Mouse (Mus musculus) MEL (cell line): ENCODE measurements around the gene Spout1. TPM values are rescaled to one million over a fixed set of nuclear protein-coding genes. Genes with fewer than 3 reads are reported as not detected.

ENCODE experiments used
- DNase-seq: peaks from one replicate; pipeline ENCODE4 v3.0.0; 2011; ENCODE audit warnings: low read depth, low spot score
- H3K27ac ChIP-seq: 2 replicates; pipeline ENCODE4 v1.5.1; 2012; ENCODE audit warnings: low read depth, mild to moderate bottlenecking, control low read depth, low read length, moderate library complexity; ENCODE audit not compliant: control insufficient read depth
- H3K27me3 ChIP-seq, 2 experiments: fragments of 150-350 bp in 1 of 2; sonication (generic) in 1 of 2; 2 replicates each; pipeline ENCODE4 v1.6.1; 2012; ENCODE audit warnings: low read length in 2 of 2, mild to moderate bottlenecking in 2 of 2, improper control_type of control experiment in 1 of 2, moderate library complexity in 1 of 2; ENCODE audit not compliant: insufficient read depth in 2 of 2, control insufficient read depth in 1 of 2
- H3K36me3 ChIP-seq, 2 experiments: 2 replicates each; pipeline ENCODE4 v1.6.1; 2012 to 2014; ENCODE audit warnings: low read length in 2 of 2, improper control_type of control experiment in 1 of 2, inconsistent platforms in 1 of 2, mild to moderate bottlenecking in 1 of 2; ENCODE audit not compliant: insufficient read depth in 2 of 2, control insufficient read depth in 1 of 2
- H3K4me1 ChIP-seq, 2 experiments: fragments of 150-350 bp in 1 of 2; sonication (generic) in 1 of 2; 2 replicates each; pipeline ENCODE4 v1.6.1; 2012; ENCODE audit warnings: low read length in 2 of 2, improper control_type of control experiment in 1 of 2, mild to moderate bottlenecking in 1 of 2; ENCODE audit not compliant: insufficient read depth in 2 of 2, control insufficient read depth in 1 of 2
- H3K4me3 ChIP-seq, 2 experiments: fragments of 150-350 bp in 1 of 2; sonication (generic) in 1 of 2; 2 replicates each; pipeline ENCODE4 v1.5.1; 2012; ENCODE audit warnings: low read depth in 2 of 2, low read length in 2 of 2, mild to moderate bottlenecking in 2 of 2, moderate library complexity in 2 of 2, control low read depth in 1 of 2, improper control_type of control experiment in 1 of 2; ENCODE audit not compliant: control insufficient read depth in 1 of 2, insufficient read depth in 1 of 2
- H3K79me2 ChIP-seq: 2 replicates; pipeline ENCODE4 v1.6.1; 2012; ENCODE audit warnings: mild to moderate bottlenecking, low read length, moderate library complexity; ENCODE audit not compliant: control insufficient read depth, poor library complexity, insufficient read depth
- H3K9ac ChIP-seq: 2 replicates; pipeline ENCODE4 v1.6.1; 2012; ENCODE audit warnings: low read depth, mild to moderate bottlenecking, control low read depth, low read length, moderate library complexity; ENCODE audit not compliant: control insufficient read depth, poor library complexity, severe bottlenecking
- H3K9me3 ChIP-seq: fragments of 150-350 bp; sonication (generic); replicated peaks from 2 replicates; pipeline ENCODE4 v1.6.1; 2012; ENCODE audit warnings: mild to moderate bottlenecking, low read length, improper control_type of control experiment, moderate library complexity; ENCODE audit not compliant: insufficient read depth
- BHLHE40 ChIP-seq: IDR thresholded peaks from 2 replicates; pipeline ENCODE4 v1.6.1; 2012; ENCODE audit warnings: low read depth, mild to moderate bottlenecking, inconsistent platforms, low read length, improper control_type of control experiment, borderline replicate concordance
- CHD2 ChIP-seq: IDR thresholded peaks from 2 replicates; pipeline ENCODE4 v1.6.1; 2011; ENCODE audit warnings: low read length, improper control_type of control experiment
- E2F4 ChIP-seq: IDR thresholded peaks from 2 replicates; pipeline ENCODE4 v1.6.1; 2011; ENCODE audit warnings: low read depth, low read length, improper control_type of control experiment, borderline replicate concordance
- ELF1 ChIP-seq: IDR thresholded peaks from 2 replicates; pipeline ENCODE4 v1.6.1; 2014; ENCODE audit warnings: low read depth, mild to moderate bottlenecking, inconsistent platforms, low read length, improper control_type of control experiment, moderate library complexity
- EP300 ChIP-seq, 2 experiments: IDR thresholded peaks; 2 replicates each; pipeline ENCODE4 v1.6.1; 2011; ENCODE audit warnings: improper control_type of control experiment in 2 of 2, low read length in 2 of 2, low read depth in 1 of 2, mild to moderate bottlenecking in 1 of 2
- ETS1 ChIP-seq: IDR thresholded peaks from 2 replicates; pipeline ENCODE4 v1.6.1; 2012; ENCODE audit warnings: low read depth, mild to moderate bottlenecking, inconsistent platforms, low read length, improper control_type of control experiment, moderate library complexity
- GABPA ChIP-seq: IDR thresholded peaks from 2 replicates; pipeline ENCODE4 v1.6.1; 2012; ENCODE audit warnings: low read depth, mild to moderate bottlenecking, inconsistent platforms, low read length, improper control_type of control experiment, moderate library complexity
- GATA1 ChIP-seq: IDR thresholded peaks from 2 replicates; pipeline ENCODE4 v1.6.1; 2011; ENCODE audit warnings: low read depth, low read length, improper control_type of control experiment
- HCFC1 ChIP-seq: IDR thresholded peaks from 2 replicates; pipeline ENCODE4 v1.6.1; 2012; ENCODE audit warnings: low read depth, mild to moderate bottlenecking, inconsistent platforms, low read length, improper control_type of control experiment, moderate library complexity
- KAT2A ChIP-seq: conservative IDR thresholded peaks from 2 replicates; pipeline ENCODE4 v1.6.1; 2012; ENCODE audit warnings: low read depth, low read length, improper control_type of control experiment, inconsistent platforms
- MAX ChIP-seq: IDR thresholded peaks from 2 replicates; pipeline ENCODE4 v1.6.1; 2011; ENCODE audit warnings: low read length, improper control_type of control experiment
- MAZ ChIP-seq: IDR thresholded peaks from 2 replicates; pipeline ENCODE4 v1.6.1; 2012; ENCODE audit warnings: low read depth, mild to moderate bottlenecking, inconsistent platforms, low read length, improper control_type of control experiment
- MXI1 ChIP-seq: IDR thresholded peaks from 2 replicates; pipeline ENCODE4 v1.6.1; 2011; ENCODE audit warnings: mild to moderate bottlenecking, low read depth, low read length, improper control_type of control experiment
- MYB ChIP-seq: IDR thresholded peaks from 2 replicates; pipeline ENCODE4 v1.6.1; 2011; ENCODE audit warnings: mild to moderate bottlenecking, low read depth, low read length, improper control_type of control experiment
- MYC ChIP-seq: IDR thresholded peaks from 2 replicates; pipeline ENCODE4 v1.6.1; 2011; ENCODE audit warnings: low read depth, mild to moderate bottlenecking, low read length, improper control_type of control experiment, moderate library complexity
- NELFE ChIP-seq: IDR thresholded peaks from 2 replicates; pipeline ENCODE4 v1.6.1; 2011; ENCODE audit warnings: low read depth, low read length, improper control_type of control experiment
- NRF1 ChIP-seq: IDR thresholded peaks from 2 replicates; pipeline ENCODE4 v1.6.1; 2014; ENCODE audit warnings: low read depth, mild to moderate bottlenecking, inconsistent platforms, low read length, improper control_type of control experiment, moderate library complexity; ENCODE audit not compliant: poor library complexity, insufficient read depth, severe bottlenecking
- POLR2A ChIP-seq, 2 experiments: IDR thresholded peaks; 2 replicates each; pipeline ENCODE4 v1.6.1; 2011 to 2012; ENCODE audit warnings: low read length in 2 of 2, mild to moderate bottlenecking in 2 of 2, control low read depth in 1 of 2, improper control_type of control experiment in 1 of 2, low read depth in 1 of 2, moderate library complexity in 1 of 2; ENCODE audit not compliant: control insufficient read depth in 1 of 2, insufficient read depth in 1 of 2, poor library complexity in 1 of 2
- POLR2AphosphoS2 ChIP-seq: IDR thresholded peaks from 2 replicates; pipeline ENCODE4 v1.6.1; 2011; ENCODE audit warnings: low read length, improper control_type of control experiment
- POLR2AphosphoS5 ChIP-seq: IDR thresholded peaks from 2 replicates; pipeline ENCODE4 v1.6.1; 2012; ENCODE audit warnings: low read depth, borderline replicate concordance, mild to moderate bottlenecking, inconsistent platforms, low read length, moderate library complexity, mixed read lengths
- SIN3A ChIP-seq: IDR thresholded peaks from 2 replicates; pipeline ENCODE4 v1.6.1; 2012; ENCODE audit warnings: low read length, improper control_type of control experiment, inconsistent platforms
- TBP ChIP-seq: IDR thresholded peaks from 2 replicates; pipeline ENCODE4 v1.8.0; 2011; ENCODE audit warnings: low read depth, low read length, improper control_type of control experiment
- TCF12 ChIP-seq: IDR thresholded peaks from 2 replicates; pipeline ENCODE4 v1.6.1; 2014; ENCODE audit warnings: low read depth, mild to moderate bottlenecking, inconsistent platforms, low read length, improper control_type of control experiment, moderate library complexity
- USF1 ChIP-seq: IDR thresholded peaks from 2 replicates; pipeline ENCODE4 v1.6.1; 2014; ENCODE audit warnings: low read depth, mild to moderate bottlenecking, inconsistent platforms, low read length, improper control_type of control experiment, moderate library complexity
- USF2 ChIP-seq, 2 experiments: IDR thresholded peaks; 2 replicates each; pipeline ENCODE4 v1.6.1; 2011 to 2012; ENCODE audit warnings: improper control_type of control experiment in 2 of 2, low read length in 2 of 2, borderline replicate concordance in 1 of 2, inconsistent platforms in 1 of 2, low read depth in 1 of 2, mild to moderate bottlenecking in 1 of 2; ENCODE audit not compliant: insufficient read depth in 1 of 2
- ZMIZ1 ChIP-seq: IDR thresholded peaks from 2 replicates; pipeline ENCODE4 v1.6.1; 2012; ENCODE audit warnings: low read depth, mild to moderate bottlenecking, inconsistent platforms, low read length, improper control_type of control experiment, moderate library complexity
- ZNF384 ChIP-seq: IDR thresholded peaks from 2 replicates; pipeline ENCODE4 v1.6.1; 2012; ENCODE audit warnings: low read depth, mild to moderate bottlenecking, inconsistent platforms, low read length, improper control_type of control experiment
- polyA plus RNA-seq, 2 experiments: library from polyadenylated mRNA; stranded (reverse) in 1 of 2; unstranded in 1 of 2; fragments of >175 nt in 1 of 2; fragments of >200 nt in 1 of 2; gene quantifications; 2 replicates each; pipeline versions ENCODE4 v1.2.1 to v1.2.4; 2012; ENCODE audit warnings: low replicate concordance in 2 of 2, low read depth in 1 of 2; ENCODE audit not compliant: insufficient read length in 2 of 2, insufficient read depth in 1 of 2, missing spikeins in 1 of 2
- total RNA-seq: library from RNA; depleted of rRNA; stranded (reverse); fragments of 300-350 nt; gene quantifications from 2 replicates; pipeline ENCODE4 v1.2.3, GENCODE M21; 2012

Gene Spout1
- total and polyA plus RNA-seq, 3 experiments, result 83.6 to 220 (median 103) TPM

GRCm38 (mm10) chr2:30134378-30134711 lies 43.9 kb downstream of the Spout1 start:
- peak overlapping the region; percentile 36 for H3K27ac ChIP-seq
- peak overlapping the region; percentile 76 for H3K9ac ChIP-seq
- TF ChIP-seq POLR2AphosphoS2 (no peak), MAX (no peak)
- TF ChIP-seq, all 39 proteins: peak for 0
- Histone ChIP-seq H3K27me3 (no peaks in the 10 kb centered on the region), H3K4me1 (peaks cover 2 to 11% of the 10 kb centered on the region in 2 experiments; a peak in 2 of 4 replicates), H3K36me3 (peaks cover 0 to 8% of the 10 kb centered on the region in 2 experiments; a peak in 2 of 4 replicates), H3K9me3 (no peaks in the 10 kb centered on the region), H3K4me3 (peak overlapping the region; percentile 66 to 74), H3K79me2 (peaks cover 9% of the 10 kb centered on the region)
- no peak for DNase-seq

- no peaks in the 10 kb centered on the region for H3K27me3 ChIP-seq
- H3K27ac ChIP-seq, result peak within 1 kb of the TSS; percentile 97
- H3K9me3 ChIP-seq, result no peaks in the 10 kb centered on the region
- H3K4me1 ChIP-seq, result peaks cover 2 to 11% of the 10 kb centered on the region in 2 experiments; a peak in 2 of 4 replicates
- peak; percentile 95 for TF ChIP-seq MXI1
- peak; percentile 98 for TF ChIP-seq ZMIZ1
- peak; percentile 86 for TF ChIP-seq TCF12
- peak; percentile 85 for TF ChIP-seq MYC
- no peak; the same call in 1 of the 2 replicates for TF ChIP-seq KAT2A
- TF ChIP-seq MAZ, result peak; percentile 99
- no peak for TF ChIP-seq CHD2
- no peak for TF ChIP-seq ZNF384
- TF ChIP-seq GATA1, result no peak
- peak; percentile 66 for TF ChIP-seq ETS1
- peak; percentile 100 for TF ChIP-seq USF1
- peak; percentile 95 for TF ChIP-seq BHLHE40
- peak; percentile 87 for TF ChIP-seq HCFC1
- TF ChIP-seq SIN3A, result peak; percentile 95
- TF ChIP-seq EP300 (IDR thresholded peaks at IDR 0.05; ENCODE audit: low read depth in 1 of 2, low read length in 2 of 2), result peak in 1 of 2 experiments; percentile 66; a peak in 2 of 4 replicates
- TF ChIP-seq ELF1, result peak; percentile 85
- peak; percentile 90 to 100 for TF ChIP-seq POLR2A (IDR thresholded peaks at IDR 0.05; ENCODE audit: control insufficient read depth in 1 of 2, insufficient read depth in 1 of 2, low read depth in 1 of 2, low read length in 2 of 2, poor library complexity in 1 of 2)
- TF ChIP-seq E2F4, result no peak
- peak; percentile 70 for TF ChIP-seq NRF1
- TF ChIP-seq POLR2AphosphoS2, result peak; percentile 100
- peak; percentile 75 for TF ChIP-seq MYB
- TF ChIP-seq MAX, result peak; percentile 98
- peak; percentile 98 for TF ChIP-seq NELFE
- no peak for TF ChIP-seq GABPA
- peak; percentile 97 for TF ChIP-seq TBP
- 0 out of 2 replicates have a peak, but pooled peaks have one; percentile 86 for TF ChIP-seq POLR2AphosphoS5
- peak; percentile 92 to 96 for TF ChIP-seq USF2 (IDR thresholded peaks at IDR 0.05; ENCODE audit: borderline replicate concordance in 1 of 2, insufficient read depth in 1 of 2, low read depth in 1 of 2, low read length in 2 of 2)
- peak within 1 kb of the TSS; percentile 66 to 74 for H3K4me3 ChIP-seq
- peak; percentile 99 for DNase-seq
- peaks cover 9% of the 10 kb centered on the region for H3K79me2 ChIP-seq
- peaks cover 0 to 8% of the 10 kb centered on the region in 2 experiments; a peak in 2 of 4 replicates for H3K36me3 ChIP-seq
- peak within 1 kb of the TSS; percentile 78 for H3K9ac ChIP-seq
These were observed 44.5 kb downstream of the Spout1 start, which contains the start of gene Tbc1d13 for GRCm38 (mm10) chr2:30133613-30134377. Gene Tbc1d13 (plus strand): TSS chr2:30133746.
